Comparison of ENCODE assay signal across 8 mouse cellular contexts in the genomic region with DNA sequence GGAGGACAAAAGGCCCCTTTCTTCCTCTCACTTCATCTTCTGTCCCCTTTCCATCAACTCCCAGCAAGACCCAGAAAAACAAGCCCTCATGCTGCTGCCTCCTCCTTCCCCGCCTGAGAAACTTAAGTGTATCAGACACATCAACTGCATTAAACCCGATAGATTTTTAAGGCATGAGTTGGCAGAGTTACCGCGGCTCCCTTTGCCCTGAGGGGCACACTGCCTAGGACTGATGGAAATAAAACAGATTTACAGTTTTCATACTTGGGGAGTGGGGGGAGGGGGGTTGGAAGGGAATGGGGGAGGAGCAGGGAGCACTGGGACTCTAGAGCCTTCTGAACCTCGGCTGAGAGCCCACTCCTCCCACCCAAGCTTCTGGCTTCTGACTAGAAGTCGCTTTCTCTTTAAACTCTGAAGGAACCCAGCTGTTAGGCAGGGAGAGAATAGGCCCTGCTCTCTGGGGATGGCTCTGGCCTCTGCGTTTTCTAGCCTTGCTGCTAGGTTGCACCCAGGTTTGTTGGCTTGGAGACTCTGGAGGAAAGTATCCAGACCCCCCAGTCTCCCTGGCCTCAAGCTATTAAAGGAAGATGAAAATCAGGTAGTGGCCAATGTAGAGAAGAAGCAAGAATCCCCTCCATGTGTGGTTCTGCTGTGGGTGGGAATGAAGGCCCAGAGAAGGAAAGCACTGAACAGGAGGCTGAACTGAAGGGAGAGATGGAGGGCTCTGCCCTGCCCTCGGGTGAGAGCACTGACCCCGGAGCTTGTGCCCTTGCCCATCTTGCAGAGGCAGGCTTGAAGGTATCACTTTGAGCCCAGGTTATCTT. TPM values are rescaled to one million over a fixed set of nuclear protein-coding genes. Genes with fewer than 3 reads are reported as not detected.
DNase-seq lines count a peak whose midpoint lies in the region; ATAC-seq and TF ChIP-seq lines count a peak whose summit lies in the region.

No protein-coding gene starts in this region.

- H3K4me1 ChIP-seq in embryonic facial prominence, embryonic 15.5 days: peaks cover 62% of the 10 kb centered on the region
- peaks cover 30% of the 10 kb centered on the region for H3K4me1 ChIP-seq in hindbrain, embryonic 12.5 days
- no peaks in the 10 kb centered on the region for H3K4me1 ChIP-seq in forebrain, embryonic 14.5 days (ENCODE audit: control insufficient read depth, insufficient read depth, low read length)

- no peak overlapping the region for H3K4me2 ChIP-seq in embryonic facial prominence, embryonic 15.5 days (replicated peaks)
- no peak overlapping the region for H3K4me2 ChIP-seq in hindbrain, embryonic 12.5 days (replicated peaks)
- H3K4me2 ChIP-seq in forebrain, embryonic 14.5 days (ENCODE audit: low read length): no peak overlapping the region

- no peak for TF ChIP-seq CTCF in layer of hippocampus, adult 2 months (conservative IDR thresholded peaks at IDR 0.05)

- H3K4me3 ChIP-seq in layer of hippocampus, adult 2 months: no peak overlapping the region
- no peak overlapping the region for H3K4me3 ChIP-seq in embryonic facial prominence, embryonic 15.5 days (replicated peaks)
- no peak overlapping the region for H3K4me3 ChIP-seq in hindbrain, embryonic 12.5 days
- no peak overlapping the region for H3K4me3 ChIP-seq in forebrain, embryonic 14.5 days (ENCODE audit: low read depth, low read length)

- H3K9ac ChIP-seq in embryonic facial prominence, embryonic 15.5 days: no peak overlapping the region; the same call in 1 of the 2 replicates
- H3K9ac ChIP-seq in hindbrain, embryonic 12.5 days: no peak overlapping the region
- H3K9ac ChIP-seq in forebrain, embryonic 14.5 days (ENCODE audit: low read length): no peak overlapping the region; the same call in 1 of the 2 replicates

- peak; percentile 22; the same call in 1 of the 2 replicates for ATAC-seq in embryonic facial prominence, embryonic 15.5 days (ENCODE audit: insufficient number of reproducible peaks, low FRiP score, low TSS enrichment, low read depth)
- ATAC-seq in hindbrain, embryonic 12.5 days (ENCODE audit: low FRiP score): no peak
- no peak for ATAC-seq in forebrain, embryonic 14.5 days

- no peaks in the 10 kb centered on the region for H3K36me3 ChIP-seq in embryonic facial prominence, embryonic 15.5 days
- H3K36me3 ChIP-seq in hindbrain, embryonic 12.5 days: peaks cover 7% of the 10 kb centered on the region; the same call in 1 of the 2 replicates
- H3K36me3 ChIP-seq in forebrain, embryonic 14.5 days (ENCODE audit: control insufficient read depth, insufficient read depth, low read length): no peaks in the 10 kb centered on the region

- H3K27ac ChIP-seq in layer of hippocampus, adult 2 months: peak overlapping the region; percentile 75
- H3K27ac ChIP-seq in embryonic facial prominence, embryonic 15.5 days (replicated peaks): peak overlapping the region; percentile 80
- H3K27ac ChIP-seq in hindbrain, embryonic 12.5 days: peak overlapping the region; percentile 52; the same call in 1 of the 2 replicates
- no peak overlapping the region for H3K27ac ChIP-seq in forebrain, embryonic 14.5 days (ENCODE audit: low read depth, low read length)

- H3K9me3 ChIP-seq in embryonic facial prominence, embryonic 15.5 days (replicated peaks): no peaks in the 10 kb centered on the region
- H3K9me3 ChIP-seq in hindbrain, embryonic 12.5 days (replicated peaks): no peaks in the 10 kb centered on the region
- H3K9me3 ChIP-seq in forebrain, embryonic 14.5 days (replicated peaks; ENCODE audit: control insufficient read depth, low read length): no peaks in the 10 kb centered on the region

- no peak for DNase-seq in layer of hippocampus, adult 2 months (ENCODE audit: low spot score in 2 of 2)
- DNase-seq in layer of hippocampus, adult 9-11 months: no peak
- peak; percentile 68 for DNase-seq in lung, postnatal 10 days
- DNase-seq in liver: no peak
- DNase-seq in forebrain, embryonic 14.5 days (ENCODE audit: low spot score): no peak
- DNase-seq in yolk sac, embryonic 10.5 days (ENCODE audit: low spot score): no peak

- 23% methylated on average over 9 of the region's 9 CpGs for WGBS in embryonic facial prominence, embryonic 15.5 days
- 40% methylated on average over 9 of the region's 9 CpGs for WGBS in hindbrain, embryonic 12.5 days
- WGBS in forebrain, embryonic 14.5 days: 59% methylated on average over 9 of the region's 9 CpGs

- no peaks in the 10 kb centered on the region for H3K27me3 ChIP-seq in embryonic facial prominence, embryonic 15.5 days
- H3K27me3 ChIP-seq in hindbrain, embryonic 12.5 days: no peaks in the 10 kb centered on the region
- H3K27me3 ChIP-seq in forebrain, embryonic 14.5 days (replicated peaks; ENCODE audit: control insufficient read depth, insufficient read depth, low read length): no peaks in the 10 kb centered on the region

RNA-seq across cellular contexts. Expression of a gene that starts 18.4 kb away (rescaled TPM):
- total RNA-seq in layer of hippocampus, adult 2 months (2021): 100 to 1,000 TPM; 210 TPM
- polyA plus RNA-seq in embryonic facial prominence, embryonic 15.5 days (2015; fragmentation: Nextera tagmentation; extraction: Ambion mirVana): 13.8 and 15.8 TPM in 2 replicates
- polyA plus RNA-seq in hindbrain, embryonic 12.5 days (2016; fragmentation: Nextera tagmentation; extraction: Ambion mirVana): 21.6 and 23.3 TPM in 2 replicates
- 16.5 and 20.1 TPM in 2 replicates for polyA plus RNA-seq in forebrain, embryonic 14.5 days (2014; fragmentation: Nextera tagmentation; extraction: Ambion mirVana)
